18 mouse cellular contexts compared by ENCODE assay signal in genomic region chr16:96498951-96499350, GRCm38 (mm10). TPM values are rescaled to one million over a fixed set of nuclear protein-coding genes. Genes with fewer than 3 reads are reported as not detected.
DNase-seq lines count a peak whose midpoint lies in the region.
"Had no signal": no experiment of that assay in that cellular context is flagged by ENCODE, and none has a peak within 500 bp of the region (broad histone marks: within the 10 kb centered on the region; RNA-seq: fewer than 3 reads in every experiment).

No protein-coding gene starts in this region.

- no peaks in the 10 kb centered on the region for H3K36me3 ChIP-seq in hindbrain, embryonic 10.5 days
- H3K36me3 ChIP-seq: embryonic facial prominence, embryonic 10.5 days; kidney, embryonic 15.5 days; limb, embryonic 13.5 days; neural tube, embryonic 12.5 days had no signal

- intact Hi-C loops in heart, postnatal 25 days (cut with DNase I): no loop called here

- H3K9me3 ChIP-seq in hindbrain, embryonic 10.5 days: no peaks in the 10 kb centered on the region
- H3K9me3 ChIP-seq: embryonic facial prominence, embryonic 10.5 days; kidney, embryonic 15.5 days; limb, embryonic 13.5 days; neural tube, embryonic 12.5 days had no signal

- peak; percentile 60 for DNase-seq in heart, adult 11 months
- no peak for DNase-seq in heart, postnatal 25 days (ENCODE audit: low spot score)
- DNase-seq in hindbrain, embryonic 10.5 days (ENCODE audit: low spot score): no peak
- DNase-seq in layer of hippocampus, postnatal 14 days (ENCODE audit: low spot score in 2 of 2): peak; percentile 26 to 35
- peak; percentile 40 to 51 for DNase-seq in right cerebral cortex, adult 2 months (ENCODE audit: low spot score in 2 of 2)
- no peak for DNase-seq in cerebellum, adult 18-20 months
- DNase-seq in gastrocnemius, adult 18-20 months (ENCODE audit: low spot score): no peak
- DNase-seq in cerebellum, adult 11 months: no peak
- DNase-seq: cerebellum, adult 9-10 months; heart, postnatal 10 days; lung, adult 2 months had no signal

- H3K27ac ChIP-seq in hindbrain, embryonic 10.5 days: peak overlapping the region; percentile 64
- H3K27ac ChIP-seq: embryonic facial prominence, embryonic 10.5 days; kidney, embryonic 15.5 days; limb, embryonic 13.5 days; neural tube, embryonic 12.5 days; stomach, postnatal 0 days had no signal

- H3K4me3 ChIP-seq in hindbrain, embryonic 10.5 days: no peak overlapping the region
- H3K4me3 ChIP-seq: embryonic facial prominence, embryonic 10.5 days; kidney, embryonic 15.5 days; limb, embryonic 13.5 days; neural tube, embryonic 12.5 days had no signal

- WGBS in hindbrain, embryonic 10.5 days: 80% methylated on average over 7 of the region's 7 CpGs

- no peaks in the 10 kb centered on the region for H3K27me3 ChIP-seq in hindbrain, embryonic 10.5 days (ENCODE audit: insufficient read depth, poor library complexity, severe bottlenecking)
- H3K27me3 ChIP-seq: kidney, embryonic 15.5 days; neural tube, embryonic 12.5 days had no signal

- H3K4me1 ChIP-seq in hindbrain, embryonic 10.5 days (replicated peaks): peaks cover 34% of the 10 kb centered on the region
- H3K4me1 ChIP-seq: kidney, embryonic 15.5 days; neural tube, embryonic 12.5 days had no signal

RNA-seq across cellular contexts. Expression of gene Pcp4, which starts 31.5 kb away (rescaled TPM):
- total RNA-seq in heart, postnatal 25 days (2021): 1 to 10 TPM; 2.0 to 2.8 TPM
- 6.5 and 35.1 TPM in 2 replicates for polyA plus RNA-seq in hindbrain, embryonic 10.5 days (2016; fragmentation: Nextera tagmentation; extraction: Ambion mirVana)
- total RNA-seq in layer of hippocampus, postnatal 14 days (2021): 100 to 1,000 TPM; 318 to 373 TPM
- total RNA-seq in gastrocnemius, adult 18-20 months (2021): not detected
- total RNA-seq: ES-E14 had no signal

RNA-seq across cellular contexts. Expression of gene Itgb2l, which starts 55.5 kb away (rescaled TPM):
- not detected for total RNA-seq in heart, postnatal 25 days (2021)
- not detected in 2 replicates for polyA plus RNA-seq in hindbrain, embryonic 10.5 days (2016; fragmentation: Nextera tagmentation; extraction: Ambion mirVana)
- not detected for total RNA-seq in layer of hippocampus, postnatal 14 days (2021)
- total RNA-seq in gastrocnemius, adult 18-20 months (2021): not detected
- total RNA-seq: ES-E14; heart, postnatal 10 days had no signal
- polyA plus RNA-seq: embryonic facial prominence, embryonic 10.5 days; forebrain, embryonic 11.5 days; limb, embryonic 13.5 days had no signal

Comparison
In these comparisons a context has a peak if more than half of its experiments do, and no peak if none do; other contexts are left out.
1. DNase-seq: peak in heart, adult 11 months (single experiment), layer of hippocampus, postnatal 14 days (2 of 2) and right cerebral cortex, adult 2 months (2 of 2); none in heart, postnatal 25 days (single experiment), hindbrain, embryonic 10.5 days (single experiment), cerebellum, adult 18-20 months (0 of 2), gastrocnemius, adult 18-20 months (single experiment) and cerebellum, adult 11 months (single experiment).
2. RNA of gene Pcp4, which starts 31.5 kb away (total RNA-seq): 318 to 373 TPM in layer of hippocampus, postnatal 14 days; 2.0 to 2.8 TPM in heart, postnatal 25 days and not detected in gastrocnemius, adult 18-20 months; every median in the first group is over 10 times any median in the second.